Mouse (Mus musculus) MEL (cell line): Measurements from ENCODE around the gene Limk1.

ENCODE experiments used
- CTCF ChIP-seq, 3 experiments: IDR thresholded peaks in 2 of 3; conservative IDR thresholded peaks in 1 of 3; 2 replicates each; pipeline ENCODE4 v1.5.1; 2011 to 2012; ENCODE audit warnings: low read length in 3 of 3, low read depth in 2 of 3, mild to moderate bottlenecking in 2 of 3, improper control_type of control experiment in 1 of 3, inconsistent platforms in 1 of 3, mixed read lengths in 1 of 3, moderate library complexity in 1 of 3; ENCODE audit not compliant: control insufficient read depth in 1 of 3, insufficient read depth in 1 of 3, poor library complexity in 1 of 3, severe bottlenecking in 1 of 3
- E2F4 ChIP-seq: IDR thresholded peaks from 2 replicates; pipeline ENCODE4 v1.6.1; 2011; ENCODE audit warnings: low read depth, low read length, improper control_type of control experiment, borderline replicate concordance
- EP300 ChIP-seq, 2 experiments: IDR thresholded peaks; 2 replicates each; pipeline ENCODE4 v1.6.1; 2011; ENCODE audit warnings: improper control_type of control experiment in 2 of 2, low read length in 2 of 2, low read depth in 1 of 2, mild to moderate bottlenecking in 1 of 2
- JUND ChIP-seq: IDR thresholded peaks from 2 replicates; pipeline ENCODE4 v1.6.1; 2011; ENCODE audit warnings: low read depth, mild to moderate bottlenecking, improper control_type of control experiment, low read length
- MAZ ChIP-seq: IDR thresholded peaks from 2 replicates; pipeline ENCODE4 v1.6.1; 2012; ENCODE audit warnings: low read depth, mild to moderate bottlenecking, inconsistent platforms, low read length, improper control_type of control experiment
- NRF1 ChIP-seq: IDR thresholded peaks from 2 replicates; pipeline ENCODE4 v1.6.1; 2014; ENCODE audit warnings: low read depth, mild to moderate bottlenecking, inconsistent platforms, low read length, improper control_type of control experiment, moderate library complexity; ENCODE audit not compliant: poor library complexity, insufficient read depth, severe bottlenecking
- POLR2A ChIP-seq, 2 experiments: IDR thresholded peaks; 2 replicates each; pipeline ENCODE4 v1.6.1; 2011 to 2012; ENCODE audit warnings: low read length in 2 of 2, mild to moderate bottlenecking in 2 of 2, control low read depth in 1 of 2, improper control_type of control experiment in 1 of 2, low read depth in 1 of 2, moderate library complexity in 1 of 2; ENCODE audit not compliant: control insufficient read depth in 1 of 2, insufficient read depth in 1 of 2, poor library complexity in 1 of 2
- USF1 ChIP-seq: IDR thresholded peaks from 2 replicates; pipeline ENCODE4 v1.6.1; 2014; ENCODE audit warnings: low read depth, mild to moderate bottlenecking, inconsistent platforms, low read length, improper control_type of control experiment, moderate library complexity
- USF2 ChIP-seq, 2 experiments: IDR thresholded peaks; 2 replicates each; pipeline ENCODE4 v1.6.1; 2011 to 2012; ENCODE audit warnings: improper control_type of control experiment in 2 of 2, low read length in 2 of 2, borderline replicate concordance in 1 of 2, inconsistent platforms in 1 of 2, low read depth in 1 of 2, mild to moderate bottlenecking in 1 of 2; ENCODE audit not compliant: insufficient read depth in 1 of 2
- ZKSCAN1 ChIP-seq: IDR thresholded peaks from 2 replicates; pipeline ENCODE4 v1.6.1; 2012; ENCODE audit warnings: low read depth, mild to moderate bottlenecking, inconsistent platforms, low read length, improper control_type of control experiment, moderate library complexity
- ZMIZ1 ChIP-seq: IDR thresholded peaks from 2 replicates; pipeline ENCODE4 v1.6.1; 2012; ENCODE audit warnings: low read depth, mild to moderate bottlenecking, inconsistent platforms, low read length, improper control_type of control experiment, moderate library complexity

DNA sequence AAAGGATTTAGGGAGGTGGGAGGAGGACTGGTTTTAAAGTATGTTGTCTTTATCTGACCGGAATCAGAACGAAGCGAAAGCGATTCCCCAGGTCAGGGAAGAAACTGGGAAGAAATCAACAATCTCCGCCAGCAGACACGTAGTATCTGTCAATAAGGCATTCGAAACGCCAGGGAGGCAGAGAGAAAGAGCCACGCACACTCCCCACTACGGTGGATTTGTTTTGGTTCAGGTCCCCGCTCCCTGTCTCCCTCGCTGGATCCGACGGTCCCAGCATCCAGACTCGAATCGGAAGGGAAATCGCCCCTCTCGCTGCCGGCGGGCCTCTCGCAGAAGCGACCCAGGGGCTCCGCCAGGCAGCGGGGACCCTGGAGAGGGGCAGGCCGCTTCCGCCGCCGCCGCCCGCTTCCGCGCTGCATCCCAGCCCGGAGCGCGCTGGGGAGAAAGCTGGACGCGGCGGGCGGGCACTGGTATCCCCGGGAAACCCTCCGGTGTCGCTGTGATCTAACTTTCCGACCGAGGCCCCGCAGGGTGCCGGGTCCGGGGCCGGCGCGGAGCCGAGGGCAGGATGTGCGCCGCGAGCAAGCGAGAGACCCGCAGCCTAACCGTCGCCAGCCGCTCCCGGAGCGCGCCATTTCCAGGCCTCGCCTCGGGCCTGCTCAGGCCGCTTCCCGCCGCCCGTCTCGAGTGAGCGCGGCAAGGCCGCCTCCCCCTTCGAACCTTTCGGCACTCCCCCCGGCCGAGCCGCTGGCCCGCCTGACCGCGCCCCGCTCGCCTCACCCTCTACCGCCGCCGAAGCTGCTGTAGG is 49.7 kb downstream of the Limk1 start:
- no peak for TF ChIP-seq POLR2A (IDR thresholded peaks at IDR 0.05; ENCODE audit: control insufficient read depth in 1 of 2, insufficient read depth in 1 of 2, low read depth in 1 of 2, low read length in 2 of 2, poor library complexity in 1 of 2)
- no peak for TF ChIP-seq NRF1
- TF ChIP-seq CTCF (IDR thresholded peaks at IDR 0.05 in 2 of 3, conservative IDR thresholded peaks at IDR 0.05 in 1 of 3; ENCODE audit: control insufficient read depth in 1 of 3, insufficient read depth in 1 of 3, low read depth in 2 of 3, low read length in 3 of 3, poor library complexity in 1 of 3, severe bottlenecking in 1 of 3), result no peak
- no peak for TF ChIP-seq MAZ
- no peak for TF ChIP-seq EP300 (IDR thresholded peaks at IDR 0.05; ENCODE audit: low read depth in 1 of 2, low read length in 2 of 2)
- no peak for TF ChIP-seq USF2 (IDR thresholded peaks at IDR 0.05; ENCODE audit: borderline replicate concordance in 1 of 2, insufficient read depth in 1 of 2, low read depth in 1 of 2, low read length in 2 of 2)
- TF ChIP-seq E2F4, result no peak
- no peak for TF ChIP-seq JUND
- no peak for TF ChIP-seq ZKSCAN1
- no peak for TF ChIP-seq USF1
- TF ChIP-seq ZMIZ1, result no peak
